ENCODE assay signal across 9 mouse cellular contexts in the genomic region with DNA sequence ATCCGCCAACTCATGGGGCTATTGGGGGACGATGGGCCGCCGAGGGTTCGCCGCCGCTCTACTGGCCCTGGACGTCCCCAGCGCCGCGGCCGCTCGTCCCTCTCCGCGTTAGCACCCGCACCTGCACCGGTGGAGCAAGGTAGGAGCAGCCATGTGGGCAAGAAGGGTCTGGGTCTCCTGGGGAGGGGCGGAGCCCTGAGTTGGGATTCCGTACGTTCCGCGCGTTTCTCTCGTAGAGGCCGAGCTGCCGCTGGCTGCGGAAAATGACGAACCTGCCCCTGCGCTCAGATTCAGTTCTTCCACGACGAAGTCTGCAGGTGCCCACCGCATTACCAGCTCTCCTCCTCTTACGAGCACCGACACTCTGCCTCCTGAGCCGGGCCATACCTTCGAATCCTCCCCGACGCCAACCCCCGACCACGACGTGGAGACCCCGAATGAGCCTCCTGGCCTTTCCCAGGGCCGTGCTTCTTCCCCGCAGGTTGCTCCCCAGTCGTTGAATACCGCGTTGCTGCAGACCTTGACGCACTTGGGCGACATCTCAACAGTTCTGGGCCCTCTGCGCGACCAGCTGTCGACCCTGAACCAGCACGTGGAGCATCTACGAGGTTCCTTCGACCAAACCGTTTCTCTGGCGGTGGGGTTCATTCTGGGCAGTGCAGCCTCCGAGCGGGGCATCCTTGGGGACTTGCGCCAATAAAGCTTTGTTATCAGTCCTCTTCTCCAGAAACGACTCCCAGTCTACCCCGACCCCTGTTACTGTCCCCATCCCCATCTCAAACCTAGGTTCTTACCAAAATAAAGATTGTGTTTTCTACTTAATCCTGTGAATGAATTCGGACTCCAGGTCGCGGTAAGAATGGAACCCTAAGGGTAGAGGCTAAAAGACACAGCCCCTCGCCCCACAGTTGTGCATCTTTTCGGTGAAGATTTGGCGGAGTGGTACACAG. TPM values are rescaled to one million over a fixed set of nuclear protein-coding genes. Genes with fewer than 3 reads are reported as not detected.
DNase-seq lines count a peak whose midpoint lies in the region; ATAC-seq and TF ChIP-seq lines count a peak whose summit lies in the region.
"Had no signal": no experiment of that assay in that cellular context is flagged by ENCODE, and none has a peak within 500 bp of the region (broad histone marks: within the 10 kb centered on the region; RNA-seq: fewer than 3 reads in every experiment).

No protein-coding gene starts in this region.

- no peak overlapping the region for H3K27ac ChIP-seq in heart, embryonic 16.5 days (ENCODE audit: low read length)
- H3K27ac ChIP-seq in midbrain, postnatal 0 days (ENCODE audit: low read depth, low read length) = no peak overlapping the region

- peaks cover 77% of the 10 kb centered on the region for H3K27me3 ChIP-seq in heart, embryonic 16.5 days (ENCODE audit: control insufficient read depth, insufficient read depth, low read length)
- H3K27me3 ChIP-seq in midbrain, postnatal 0 days (ENCODE audit: insufficient read depth, low read length) = peaks cover 59% of the 10 kb centered on the region

- peak overlapping the region; percentile 69 for H3K4me2 ChIP-seq in heart, embryonic 16.5 days (ENCODE audit: low read depth, low read length)
- peak overlapping the region; percentile 42 for H3K4me2 ChIP-seq in midbrain, postnatal 0 days (ENCODE audit: low read depth, low read length, poor library complexity, severe bottlenecking)

- no peak for DNase-seq in heart, postnatal 10 days
- peak; percentile 54 for DNase-seq in induced T-regulatory cell, adult 2 months (ENCODE audit: low read depth)
- DNase-seq in midbrain, postnatal 0 days (ENCODE audit: low spot score) = no peak
- no peak for DNase-seq in cerebellum, adult 18-20 months
- no peak for DNase-seq in thymus, postnatal 10 days (ENCODE audit: low spot score in 2 of 2)
- DNase-seq in right cerebral cortex, postnatal 10 days (ENCODE audit: low spot score in 2 of 2) = no peak

- no peak for TF ChIP-seq CTCF in midbrain, postnatal 0 days (IDR thresholded peaks at IDR 0.05)

- H3K4me1 ChIP-seq in heart, embryonic 16.5 days (ENCODE audit: control insufficient read depth, insufficient read depth, low read length) = peaks cover 9% of the 10 kb centered on the region; the same call in 1 of the 2 replicates
- peaks cover 4% of the 10 kb centered on the region; the same call in 1 of the 2 replicates for H3K4me1 ChIP-seq in midbrain, postnatal 0 days (ENCODE audit: insufficient read depth, low read length)

- 3% methylated on average over 68 of the region's 68 CpGs for WGBS in heart, embryonic 16.5 days
- 5% methylated on average over 65 of the region's 68 CpGs for WGBS in midbrain, postnatal 0 days

- H3K36me3 ChIP-seq in heart, embryonic 16.5 days (ENCODE audit: control insufficient read depth, insufficient read depth) = no peaks in the 10 kb centered on the region
- 0 out of 2 replicates have a peak, but pooled peaks cover 2% of the 10 kb centered on the region for H3K36me3 ChIP-seq in midbrain, postnatal 0 days (ENCODE audit: insufficient read depth, low read length)

- no peaks in the 10 kb centered on the region for H3K9me3 ChIP-seq in heart, embryonic 16.5 days (replicated peaks; ENCODE audit: control insufficient read depth, low read length)
- H3K9me3 ChIP-seq in midbrain, postnatal 0 days (ENCODE audit: low read length) = no peaks in the 10 kb centered on the region

- peak overlapping the region; percentile 50 for H3K4me3 ChIP-seq in heart, embryonic 16.5 days (ENCODE audit: low read length)
- H3K4me3 ChIP-seq in midbrain, postnatal 0 days (ENCODE audit: low read depth, low read length) = peak overlapping the region; percentile 29; the same call in 1 of the 2 replicates

- peak overlapping the region; percentile 43; the same call in 1 of the 2 replicates for H3K9ac ChIP-seq in heart, embryonic 16.5 days (ENCODE audit: low read length)
- H3K9ac ChIP-seq in midbrain, postnatal 0 days (replicated peaks; ENCODE audit: low read length, poor library complexity, severe bottlenecking) = no peak overlapping the region

- ATAC-seq in heart, embryonic 16.5 days (replicated peaks; ENCODE audit: extremely low read depth, insufficient read depth, low FRiP score) = no peak
- peak; percentile 10 for ATAC-seq in activated CD4-positive, CD25-positive, alpha-beta regulatory T cell, adult 4 months
- no peak for ATAC-seq in midbrain, postnatal 0 days (ENCODE audit: low FRiP score)

- intact Hi-C loops in heart, postnatal 10 days (cut with DNase I) = no loop called here

RNA-seq across cellular contexts. Expression of gene Utf1, which starts 1.0 kb away (rescaled TPM):
- polyA plus RNA-seq in heart, embryonic 16.5 days (2015; fragmentation: Nextera tagmentation; extraction: Ambion mirVana) = 0.71 and 2.0 TPM in 2 replicates
- not detected for total RNA-seq in heart, postnatal 10 days (2021)
- 1 to 10 TPM in 1 of 2 experiments, under 1 TPM in 1; 0.90 to 2.2 TPM for polyA plus RNA-seq in activated CD4-positive, CD25-positive, alpha-beta regulatory T cell, adult 4 months (2017; shearing (Covaris generic))
- not detected in 2 replicates for total RNA-seq in midbrain, postnatal 0 days (2014; rRNA removed)
- polyA plus RNA-seq in midbrain, postnatal 0 days (2015; fragmentation: Nextera tagmentation; extraction: Ambion mirVana) = not detected in 2 replicates
- total RNA-seq: MEL had no signal

RNA-seq across cellular contexts. Expression of gene 6430531B16Rik, which starts 34.0 kb away (rescaled TPM):
- polyA plus RNA-seq in heart, embryonic 16.5 days (2015; fragmentation: Nextera tagmentation; extraction: Ambion mirVana) = 0.66 and 0.69 TPM in 2 replicates
- not detected for total RNA-seq in heart, postnatal 10 days (2021)
- polyA plus RNA-seq in activated CD4-positive, CD25-positive, alpha-beta regulatory T cell, adult 4 months (2017; shearing (Covaris generic)) = 1 to 10 TPM in 1 of 2 experiments, not detected in 1; 1.2 TPM
- 1.0 and 1.6 TPM in 2 replicates for total RNA-seq in midbrain, postnatal 0 days (2014; rRNA removed)
- polyA plus RNA-seq in midbrain, postnatal 0 days (2015; fragmentation: Nextera tagmentation; extraction: Ambion mirVana) = 1.5 and 1.6 TPM in 2 replicates
- total RNA-seq: MEL had no signal

RNA-seq across cellular contexts. Expression of gene Adam8, which starts 47.8 kb away (rescaled TPM):
- polyA plus RNA-seq in heart, embryonic 16.5 days (2015; fragmentation: Nextera tagmentation; extraction: Ambion mirVana) = 1.7 and 2.8 TPM in 2 replicates
- total RNA-seq in heart, postnatal 10 days (2021) = under 1 TPM; 0.30 to 0.86 TPM
- polyA plus RNA-seq in activated CD4-positive, CD25-positive, alpha-beta regulatory T cell, adult 4 months (2017; shearing (Covaris generic)) = 1 to 10 TPM; 9.6 to 9.9 TPM
- total RNA-seq in midbrain, postnatal 0 days (2014; rRNA removed) = 1.2 and 2.7 TPM in 2 replicates
- 0.42 and 0.53 TPM in 2 replicates for polyA plus RNA-seq in midbrain, postnatal 0 days (2015; fragmentation: Nextera tagmentation; extraction: Ambion mirVana)

RNA-seq across cellular contexts. Expression of gene Kndc1, which starts 50.1 kb away (rescaled TPM):
- 0.37 and 0.47 TPM in 2 replicates for polyA plus RNA-seq in heart, embryonic 16.5 days (2015; fragmentation: Nextera tagmentation; extraction: Ambion mirVana)
- not detected for total RNA-seq in heart, postnatal 10 days (2021)
- polyA plus RNA-seq in activated CD4-positive, CD25-positive, alpha-beta regulatory T cell, adult 4 months (2017; shearing (Covaris generic)) = under 1 TPM; 0.12 to 0.22 TPM
- 71.5 and 80.6 TPM in 2 replicates for total RNA-seq in midbrain, postnatal 0 days (2014; rRNA removed)
- 20.2 and 22.4 TPM in 2 replicates for polyA plus RNA-seq in midbrain, postnatal 0 days (2015; fragmentation: Nextera tagmentation; extraction: Ambion mirVana)
- total RNA-seq: MEL had no signal
